Mouse (Mus musculus): Measurements from ENCODE around the gene Dixdc1. TPM values are rescaled to one million over a fixed set of nuclear protein-coding genes. Genes with fewer than 3 reads are reported as not detected.

Dixdc1 gene
- polyA plus RNA-seq, 1 experiment = not detected

DNA sequence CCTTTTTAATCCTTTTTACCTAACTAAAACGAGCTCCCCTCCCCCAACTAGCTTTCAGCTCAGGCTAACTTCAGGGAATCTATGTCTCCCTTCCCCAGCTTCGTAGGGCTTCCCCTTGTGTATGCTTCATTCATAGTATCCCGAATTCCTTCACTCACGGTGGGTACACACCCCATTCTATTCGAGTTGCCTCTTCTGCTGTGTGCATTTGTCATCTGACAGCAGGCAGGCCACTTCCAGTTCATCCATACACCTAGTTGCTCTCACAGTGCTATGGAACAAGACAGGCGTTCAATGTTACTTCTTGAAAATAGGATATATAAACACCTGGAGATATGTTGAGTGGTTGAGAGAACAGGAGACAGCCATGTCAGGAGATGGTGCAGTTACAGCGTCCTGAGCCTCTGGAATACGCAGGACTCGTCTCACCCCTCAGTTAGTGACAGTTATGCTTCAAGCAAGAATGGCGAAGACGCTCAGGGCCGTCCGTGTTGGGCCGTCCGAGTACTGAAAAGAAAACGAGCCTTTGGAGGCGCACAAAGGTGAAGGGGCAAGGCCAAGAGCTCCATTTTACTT is 28.3 kb upstream of the Dixdc1 start:
- no peak for TF ChIP-seq TAL1 (IDR thresholded peaks at IDR 0.05; ENCODE audit: low read length)
- TF ChIP-seq GATA1 (IDR thresholded peaks at IDR 0.05; ENCODE audit: low read length) = no peak
- Histone ChIP-seq H3K27me3 (ENCODE audit: control insufficient read depth) (no peaks in the 10 kb centered on the region), H3K4me3 (replicated peaks) (peak overlapping the region; percentile 70), H3K9me3 (ENCODE audit: control insufficient read depth, low read length) (no peaks in the 10 kb centered on the region), H3K36me3 (ENCODE audit: control insufficient read depth) (peaks cover 30% of the 10 kb centered on the region), H3K4me1 (ENCODE audit: control insufficient read depth) (peaks cover 36% of the 10 kb centered on the region)

DNA sequence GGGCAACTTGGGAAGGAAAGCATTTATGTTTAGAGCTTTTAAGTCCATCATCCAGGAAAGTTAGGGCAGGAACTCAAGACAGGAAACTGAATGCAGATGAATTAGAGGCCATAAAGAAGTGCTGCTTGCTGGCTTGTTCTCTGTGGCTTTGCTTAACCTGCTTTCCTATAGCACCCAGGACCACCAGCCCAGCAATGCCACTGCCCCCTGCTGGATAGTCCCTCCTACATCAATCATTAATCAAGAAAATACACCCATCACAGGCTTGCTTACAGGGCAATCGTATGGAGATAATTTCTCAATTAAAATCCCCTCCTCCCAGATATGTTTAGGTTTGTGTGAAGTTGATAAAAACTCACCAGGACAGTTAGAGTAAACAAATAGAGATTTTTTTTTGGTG is 24.0 kb upstream of the Dixdc1 start:
- no peak for TF ChIP-seq GATA1 (IDR thresholded peaks at IDR 0.05; ENCODE audit: low read length)
- TF ChIP-seq TAL1 (IDR thresholded peaks at IDR 0.05; ENCODE audit: low read length) = no peak
- H3K4me3 ChIP-seq (replicated peaks) = no peak overlapping the region
- peaks cover 10% of the 10 kb centered on the region for H3K4me1 ChIP-seq (ENCODE audit: control insufficient read depth)
- H3K27me3 ChIP-seq (ENCODE audit: control insufficient read depth) = peaks cover 5% of the 10 kb centered on the region; the same call in 1 of the 2 replicates
- no peaks in the 10 kb centered on the region for H3K9me3 ChIP-seq (ENCODE audit: control insufficient read depth, low read length)
- H3K36me3 ChIP-seq (ENCODE audit: control insufficient read depth) = peaks cover 7% of the 10 kb centered on the region

DNA sequence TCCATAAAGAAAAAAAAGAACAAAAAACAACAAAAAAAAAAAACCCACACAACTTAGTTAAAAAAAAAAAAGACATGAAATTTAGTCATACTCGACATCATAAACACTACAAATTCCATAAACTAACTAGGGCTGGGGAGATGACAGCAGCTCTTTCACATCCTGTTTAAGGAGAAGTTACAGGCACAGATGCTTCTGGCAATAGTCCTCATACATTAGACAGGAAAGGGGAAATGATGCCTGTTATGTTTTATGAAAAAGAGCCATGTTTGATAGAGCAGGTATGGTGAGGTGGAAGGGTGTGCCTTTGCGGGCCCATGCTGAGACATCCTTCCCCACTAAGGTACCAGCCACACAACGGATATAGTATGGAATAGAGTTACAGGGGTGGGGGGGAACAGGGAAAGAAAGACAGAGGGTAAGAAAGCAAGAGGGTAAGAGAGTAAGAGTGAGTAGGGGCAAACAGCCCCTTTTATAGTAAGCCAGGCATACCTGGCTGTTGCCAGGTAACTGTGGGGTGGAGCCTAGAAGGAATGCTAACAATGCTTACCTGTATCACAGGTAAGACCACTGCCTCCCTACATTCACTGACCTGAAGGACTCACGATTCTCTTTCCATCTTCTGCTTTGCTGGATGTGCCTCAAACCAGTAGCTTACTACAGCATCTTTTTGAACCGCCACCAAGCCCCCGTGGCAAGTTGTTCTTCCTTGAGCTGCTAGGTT is 22.4 kb upstream of the Dixdc1 start:
- H3K36me3 ChIP-seq (ENCODE audit: control insufficient read depth) = peaks cover 7% of the 10 kb centered on the region
- H3K9me3 ChIP-seq (ENCODE audit: control insufficient read depth, low read length) = no peaks in the 10 kb centered on the region
- no peak for TF ChIP-seq TAL1 (IDR thresholded peaks at IDR 0.05; ENCODE audit: low read length)
- TF ChIP-seq GATA1 (IDR thresholded peaks at IDR 0.05; ENCODE audit: low read length) = no peak
- H3K4me1 ChIP-seq (ENCODE audit: control insufficient read depth) = no peaks in the 10 kb centered on the region
- no peak overlapping the region for H3K4me3 ChIP-seq (replicated peaks)
- H3K27me3 ChIP-seq (ENCODE audit: control insufficient read depth) = peaks cover 7% of the 10 kb centered on the region; the same call in 1 of the 2 replicates

DNA sequence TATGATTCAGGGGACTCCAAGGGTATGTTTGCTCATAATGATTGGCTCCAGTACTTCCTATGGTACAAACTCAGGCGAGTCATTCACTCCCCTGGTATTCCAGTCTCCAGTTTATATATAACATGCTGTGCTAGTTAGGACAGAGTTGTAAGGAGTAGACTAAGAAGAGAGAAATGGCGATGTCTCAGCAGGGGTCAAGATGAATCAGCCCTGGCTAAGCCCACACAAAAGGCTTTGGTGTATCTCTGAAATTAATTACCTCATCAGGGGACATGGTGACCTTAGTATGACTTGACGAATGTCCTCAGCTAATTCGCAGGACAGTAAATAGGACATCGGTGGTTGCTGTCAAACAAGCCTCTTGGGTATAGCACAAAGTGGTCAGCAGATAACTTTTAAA is 17.4 kb upstream of the Dixdc1 start:
- Histone ChIP-seq H3K36me3 (ENCODE audit: control insufficient read depth) (no peaks in the 10 kb centered on the region), H3K4me1 (ENCODE audit: control insufficient read depth) (no peaks in the 10 kb centered on the region), H3K9me3 (ENCODE audit: control insufficient read depth, low read length) (no peaks in the 10 kb centered on the region), H3K4me3 (replicated peaks) (no peak overlapping the region), H3K27me3 (ENCODE audit: control insufficient read depth) (peaks cover 24% of the 10 kb centered on the region)
- no peak for TF ChIP-seq TAL1 (IDR thresholded peaks at IDR 0.05; ENCODE audit: low read length)
- TF ChIP-seq GATA1 (IDR thresholded peaks at IDR 0.05; ENCODE audit: low read length) = no peak

DNA sequence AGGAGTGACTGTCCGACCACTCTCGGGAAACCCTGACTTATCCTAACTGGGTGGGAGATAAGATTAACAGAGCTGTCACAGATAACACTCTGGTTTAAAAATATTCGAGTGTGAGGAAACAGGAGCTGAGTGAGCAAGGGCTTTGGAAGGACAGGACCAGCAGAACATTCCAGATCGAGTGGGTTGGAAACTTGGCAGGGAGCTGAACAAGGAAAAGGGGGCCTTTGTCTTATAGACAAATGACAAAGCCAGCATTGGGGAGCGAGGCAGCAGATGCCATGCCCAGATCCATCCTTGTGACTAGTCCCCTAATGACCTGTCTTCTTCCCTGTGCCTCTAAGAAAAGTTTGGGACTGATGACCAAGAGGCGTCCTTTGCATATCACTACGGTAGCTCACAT is 14.6 kb upstream of the Dixdc1 start:
- TF ChIP-seq GATA1 (IDR thresholded peaks at IDR 0.05; ENCODE audit: low read length) (no peak), TAL1 (IDR thresholded peaks at IDR 0.05; ENCODE audit: low read length) (no peak)
- H3K36me3 ChIP-seq (ENCODE audit: control insufficient read depth) = no peaks in the 10 kb centered on the region
- peaks cover 26% of the 10 kb centered on the region for H3K27me3 ChIP-seq (ENCODE audit: control insufficient read depth)
- no peak overlapping the region for H3K4me3 ChIP-seq (replicated peaks)
- no peaks in the 10 kb centered on the region for H3K4me1 ChIP-seq (ENCODE audit: control insufficient read depth)
- no peaks in the 10 kb centered on the region for H3K9me3 ChIP-seq (ENCODE audit: control insufficient read depth, low read length)

DNA sequence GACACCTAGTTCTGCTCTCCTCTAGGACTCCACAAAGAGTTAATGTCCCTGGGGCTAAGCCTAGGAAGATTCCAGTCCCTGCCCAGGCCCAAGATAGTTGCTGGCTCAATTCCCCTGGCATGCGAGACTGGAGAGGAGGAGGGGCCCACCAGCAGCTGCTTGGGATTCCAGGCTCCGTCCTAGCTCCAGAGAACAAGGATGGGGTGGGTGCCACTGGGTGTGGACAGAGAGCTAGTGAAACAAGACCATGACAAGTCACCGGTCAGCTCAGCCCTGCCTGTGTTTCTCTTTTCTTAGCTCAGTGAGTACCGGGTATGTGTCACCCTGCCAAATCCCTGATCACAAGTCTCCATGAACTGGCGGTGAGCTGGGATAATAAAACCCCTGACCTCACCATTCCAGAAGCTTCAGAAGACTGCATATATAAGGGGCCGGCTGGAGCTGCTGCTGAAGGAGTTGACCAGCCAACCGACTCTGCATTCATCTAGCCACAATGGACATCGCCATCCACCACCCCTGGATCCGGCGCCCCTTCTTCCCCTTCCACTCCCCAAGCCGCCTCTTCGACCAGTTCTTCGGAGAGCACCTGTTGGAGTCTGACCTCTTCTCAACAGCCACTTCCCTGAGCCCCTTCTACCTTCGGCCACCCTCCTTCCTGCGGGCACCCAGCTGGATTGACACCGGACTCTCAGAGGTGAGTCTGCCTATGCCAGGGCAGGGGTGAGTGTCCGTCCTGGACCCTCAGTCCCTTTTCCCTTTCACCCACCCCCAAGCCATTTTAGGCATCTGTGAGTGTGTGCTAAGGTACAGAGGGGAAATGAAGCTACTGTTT is 13.7 kb upstream of the Dixdc1 start:
- H3K36me3 ChIP-seq (ENCODE audit: control insufficient read depth) = no peaks in the 10 kb centered on the region
- H3K9me3 ChIP-seq (ENCODE audit: control insufficient read depth, low read length) = no peaks in the 10 kb centered on the region
- H3K4me1 ChIP-seq (ENCODE audit: control insufficient read depth) = no peaks in the 10 kb centered on the region
- peaks cover 25% of the 10 kb centered on the region for H3K27me3 ChIP-seq (ENCODE audit: control insufficient read depth)
- TF ChIP-seq GATA1 (IDR thresholded peaks at IDR 0.05; ENCODE audit: low read length) = no peak
- no peak for TF ChIP-seq TAL1 (IDR thresholded peaks at IDR 0.05; ENCODE audit: low read length)
- no peak overlapping the region for H3K4me3 ChIP-seq (replicated peaks)

DNA sequence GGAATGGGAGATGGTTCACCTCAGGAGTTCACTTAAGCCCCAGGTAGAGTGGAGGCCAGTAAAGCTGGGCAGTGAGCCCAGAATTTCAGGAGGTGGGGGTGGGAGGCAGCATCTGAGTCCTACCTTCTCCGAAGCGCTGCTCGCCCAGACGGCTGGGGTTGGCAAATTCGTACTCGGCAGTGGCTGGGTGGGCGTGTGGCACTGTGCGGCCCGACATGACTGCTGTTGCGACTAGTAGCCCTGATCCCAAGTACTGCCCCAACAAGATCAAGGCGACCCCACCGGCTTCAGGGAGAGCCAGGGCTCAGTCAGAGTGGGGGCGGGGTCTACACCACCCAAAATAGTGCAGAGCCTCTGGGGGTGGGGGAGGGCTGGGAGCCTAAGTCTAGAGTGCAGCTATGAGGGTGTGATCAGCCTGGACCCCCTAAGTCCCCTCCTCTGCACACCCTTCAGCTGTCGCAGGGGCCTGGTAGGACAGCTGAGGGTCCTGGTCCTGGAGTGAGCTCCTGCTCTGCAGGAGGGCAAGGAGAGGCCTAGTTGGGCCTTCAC is 12.8 kb upstream of the Dixdc1 start, which contains the start of gene Hspb2:
TSS of gene Hspb2 (minus strand) at position 301 of the 549 bp plus-strand sequence.
- Histone ChIP-seq H3K27me3 (ENCODE audit: control insufficient read depth) (peaks cover 25% of the 10 kb centered on the region), H3K4me1 (ENCODE audit: control insufficient read depth) (no peaks in the 10 kb centered on the region), H3K4me3 (replicated peaks) (no peak within 1 kb of the TSS), H3K9me3 (ENCODE audit: control insufficient read depth, low read length) (no peaks in the 10 kb centered on the region), H3K36me3 (ENCODE audit: control insufficient read depth) (no peaks in the 10 kb centered on the region)
- no peak for TF ChIP-seq TAL1 (IDR thresholded peaks at IDR 0.05; ENCODE audit: low read length)
- TF ChIP-seq GATA1 (IDR thresholded peaks at IDR 0.05; ENCODE audit: low read length) = no peak

DNA sequence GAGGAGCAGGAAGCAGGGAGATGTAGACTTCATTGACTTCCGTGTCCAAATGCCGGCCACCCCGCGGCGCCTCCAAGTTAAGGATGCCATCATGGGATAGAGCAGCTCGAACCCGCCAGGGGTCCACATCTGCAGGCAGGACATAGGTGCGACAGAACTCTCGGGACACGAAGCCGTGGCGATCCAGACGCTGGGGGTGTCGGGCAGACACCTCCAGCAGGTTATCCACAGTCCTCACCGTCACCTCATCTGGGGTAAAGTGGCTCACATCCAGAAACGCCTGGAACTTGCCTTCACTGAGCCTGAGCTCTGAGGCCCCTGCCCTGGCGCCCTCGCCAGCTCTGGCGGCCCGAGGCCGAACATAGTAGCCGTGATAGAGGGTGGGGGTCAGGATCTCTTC is 12.0 kb upstream of the Dixdc1 start, which contains the start of gene Cryab:
TSS of gene Cryab (plus strand) at position 3 of the 400 bp plus-strand sequence.
- no peaks in the 10 kb centered on the region for H3K4me1 ChIP-seq (ENCODE audit: control insufficient read depth)
- no peak within 1 kb of the TSS for H3K4me3 ChIP-seq (replicated peaks)
- TF ChIP-seq GATA1 (IDR thresholded peaks at IDR 0.05; ENCODE audit: low read length) = no peak
- TF ChIP-seq TAL1 (IDR thresholded peaks at IDR 0.05; ENCODE audit: low read length) = no peak
- peaks cover 33% of the 10 kb centered on the region for H3K27me3 ChIP-seq (ENCODE audit: control insufficient read depth)
- H3K36me3 ChIP-seq (ENCODE audit: control insufficient read depth) = no peaks in the 10 kb centered on the region
- H3K9me3 ChIP-seq (ENCODE audit: control insufficient read depth, low read length) = no peaks in the 10 kb centered on the region
